Mouse (Mus musculus) olfactory bulb, adult 2 months (tissue): ENCODE results near the gene Spns1. TPM values are rescaled to one million over a fixed set of nuclear protein-coding genes. Genes with fewer than 3 reads are reported as not detected.

Experiments used
- H3K27ac ChIP-seq: fragments of 200-500 bp; 2 replicates; pipeline ENCODE4 v1.5.1; 2012; ENCODE audit warnings: low read depth, low read length; ENCODE audit not compliant: insufficient read depth
- H3K4me1 ChIP-seq: fragments of 200-500 bp; 2 replicates; pipeline ENCODE4 v1.6.1; 2012; ENCODE audit warnings: low read length; ENCODE audit not compliant: control insufficient read depth, insufficient read depth
- H3K4me3 ChIP-seq: fragments of 200-500 bp; 2 replicates; pipeline ENCODE4 v1.5.1; 2012; ENCODE audit warnings: mild to moderate bottlenecking, low read depth, low read length, moderate library complexity; ENCODE audit not compliant: insufficient read depth
- CTCF ChIP-seq: fragments of 200-500 bp; IDR thresholded peaks from 2 replicates; pipeline ENCODE4 v1.5.1; 2012; ENCODE audit warnings: low read depth, mild to moderate bottlenecking, low read length, moderate library complexity; ENCODE audit not compliant: insufficient read depth
- POLR2A ChIP-seq: fragments of 200-500 bp; IDR thresholded peaks from 2 replicates; pipeline ENCODE4 v1.6.1; 2012; ENCODE audit warnings: mild to moderate bottlenecking, low read depth, low read length, moderate library complexity; ENCODE audit not compliant: insufficient read depth
- WGBS: fragments of 180-500 bp; shearing (Covaris S2); methylation state at CpG from one replicate; pipeline ENCODE4 v1.1.7; 2018; 5-methylcytosine and 5-hydroxymethylcytosine counted together
- polyA plus RNA-seq: library from polyadenylated mRNA; stranded (reverse); fragments of >200 nt; gene quantifications from 2 replicates; pipeline ENCODE4 v1.2.4, GENCODE M21; 2012; ENCODE audit warnings: low replicate concordance; ENCODE audit not compliant: missing spikeins, insufficient read depth, insufficient read length

The Spns1 gene
- polyA plus RNA-seq, 1 experiment, result not detected

DNA sequence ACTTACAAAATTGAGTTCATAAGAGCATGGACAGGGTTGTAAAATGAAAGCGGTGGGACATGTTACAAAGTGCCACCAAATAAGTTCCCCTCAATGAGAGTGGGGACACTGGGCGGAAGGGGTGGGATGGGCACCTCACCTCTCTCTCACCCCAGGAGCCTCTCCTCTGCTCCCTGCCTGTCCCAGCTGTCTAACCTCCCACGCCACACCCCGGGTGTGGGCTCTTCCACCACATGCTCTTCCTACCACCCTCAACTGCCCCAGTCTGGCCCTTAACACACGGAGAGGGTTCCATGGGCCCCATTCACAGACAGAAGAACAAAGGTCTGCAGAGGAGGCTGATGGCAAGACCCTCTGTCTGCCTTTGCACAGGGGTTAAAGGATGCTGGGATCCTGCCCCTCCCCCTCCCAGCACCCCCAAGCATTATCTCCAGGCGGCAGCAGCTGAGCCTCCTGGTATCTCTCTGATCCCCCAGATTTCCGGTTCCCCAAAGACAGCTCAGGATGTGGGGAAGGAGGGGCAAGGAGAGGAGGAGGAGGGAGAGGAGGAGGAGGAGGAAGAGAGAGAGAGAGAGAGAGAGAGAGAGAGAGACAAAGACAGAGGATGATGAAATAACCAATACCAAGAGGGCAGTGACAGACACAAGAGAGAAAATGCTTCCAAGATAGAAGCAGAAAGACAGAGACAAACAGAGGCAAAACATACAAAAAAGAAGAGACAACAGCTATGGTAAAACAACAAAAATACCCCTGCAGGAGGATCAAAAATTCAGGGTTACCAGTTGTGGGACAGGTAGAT lies 20.3 kb downstream of the Spns1 start:
- H3K27ac ChIP-seq, result no peak overlapping the region
- H3K4me3 ChIP-seq, result no peak overlapping the region
- no peaks in the 10 kb centered on the region for H3K4me1 ChIP-seq
- TF ChIP-seq POLR2A (no peak), CTCF (no peak)
- WGBS, result 57% methylated on average over 7 of the region's 7 CpGs

DNA sequence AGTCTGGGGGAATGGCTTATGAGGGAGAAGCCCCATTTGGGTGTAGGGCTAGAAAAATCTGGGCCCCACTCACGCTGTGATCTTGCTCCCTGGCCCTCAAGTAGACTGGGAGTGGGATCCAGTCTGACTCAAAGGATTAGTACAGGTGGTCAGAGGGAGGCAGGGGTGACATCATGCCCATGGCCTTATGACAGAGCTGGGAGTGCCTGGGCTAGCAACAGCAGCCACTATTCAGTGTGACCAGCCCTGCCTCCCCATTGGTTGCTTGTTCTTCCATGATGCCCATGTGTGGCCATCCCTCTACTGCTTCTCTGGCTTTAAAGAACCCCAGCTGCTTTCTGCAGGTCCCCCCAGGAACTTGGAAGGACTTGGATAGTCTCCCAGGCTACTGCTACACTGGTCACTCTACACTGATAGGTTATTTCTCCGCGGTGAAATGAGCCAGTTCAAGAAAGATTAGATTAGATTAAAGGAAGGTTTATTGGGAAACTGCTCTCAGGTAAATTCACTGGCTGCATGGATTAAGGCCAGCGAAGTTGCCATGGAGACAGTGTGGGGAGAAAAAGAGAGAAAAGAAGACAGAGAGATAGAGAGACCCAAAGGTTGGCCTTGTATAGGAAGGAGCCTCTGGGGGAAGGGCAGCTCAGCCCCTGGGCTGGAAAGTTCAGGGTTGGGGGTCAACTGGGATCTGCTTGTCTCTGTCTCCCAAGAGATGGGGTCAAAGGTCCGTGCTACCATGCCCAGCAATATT lies 21.2 kb downstream of the Spns1 start:
- Histone ChIP-seq H3K27ac (no peak overlapping the region), H3K4me1 (no peaks in the 10 kb centered on the region), H3K4me3 (no peak overlapping the region)
- 65% methylated on average over 5 of the region's 5 CpGs for WGBS
- TF ChIP-seq CTCF (no peak), POLR2A (no peak)

DNA sequence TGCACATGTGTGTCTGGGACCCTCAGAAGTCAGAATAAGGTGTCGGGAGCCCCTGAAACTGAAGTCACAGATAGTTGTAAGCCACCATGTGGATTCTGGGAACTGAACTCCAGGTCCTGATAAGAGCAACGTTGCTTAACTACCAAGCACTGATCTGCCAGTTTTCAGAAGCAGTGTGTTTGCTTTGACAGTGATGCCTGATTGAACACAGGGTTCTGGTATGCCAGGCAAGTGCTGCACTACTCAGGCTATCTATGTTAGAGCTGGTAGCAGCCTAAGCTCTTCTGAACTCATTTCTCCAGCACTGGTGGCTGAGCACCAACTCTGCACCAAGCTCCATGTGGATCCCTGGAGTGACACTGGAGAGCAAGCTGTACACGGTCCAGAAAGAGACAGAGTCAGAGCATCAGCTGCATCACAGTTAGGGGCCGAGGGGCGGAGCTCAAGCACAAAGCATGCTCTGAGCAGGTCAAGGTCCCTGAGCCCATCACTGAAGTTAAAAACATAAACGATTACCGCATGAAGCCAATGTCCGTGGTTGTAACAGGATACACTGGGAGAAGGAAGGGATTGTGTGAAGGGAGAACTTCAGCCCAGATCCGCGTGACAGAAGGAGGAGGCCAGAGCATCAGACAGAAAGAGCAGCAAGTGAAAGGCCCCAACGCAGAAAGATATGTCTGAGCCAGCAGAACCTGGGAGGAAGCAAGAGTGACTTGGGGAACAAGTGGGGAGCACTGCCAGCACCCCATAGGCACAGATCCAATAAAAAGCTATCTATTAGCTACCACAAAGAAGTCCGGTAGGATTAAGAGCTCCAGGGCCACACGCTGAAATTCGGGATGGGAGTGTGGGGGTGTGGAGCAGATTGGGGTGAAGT lies 22.3 kb downstream of the Spns1 start:
- Histone ChIP-seq H3K4me3 (no peak overlapping the region), H3K4me1 (no peaks in the 10 kb centered on the region), H3K27ac (no peak overlapping the region)
- no peak for TF ChIP-seq POLR2A
- TF ChIP-seq CTCF, result no peak
- 52% methylated on average over 14 of the region's 14 CpGs for WGBS

DNA sequence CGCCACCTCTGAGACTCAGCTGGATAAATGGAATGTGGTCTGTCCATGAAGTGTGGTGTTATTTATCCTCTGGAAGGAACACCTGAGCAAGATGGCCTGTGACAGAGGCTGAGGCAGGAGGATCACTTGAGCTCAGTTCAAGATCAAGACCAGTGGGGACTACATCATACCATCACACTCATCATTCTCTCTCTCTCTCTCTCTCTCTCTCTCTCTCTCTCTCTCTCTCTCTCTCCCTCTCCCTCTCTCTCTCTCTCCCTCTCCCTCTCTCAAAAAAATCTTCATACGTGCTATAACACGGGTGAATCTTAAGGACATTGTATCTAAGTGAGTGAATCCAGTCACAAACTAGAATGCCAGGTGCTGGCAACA lies 23.3 kb downstream of the Spns1 start:
- Histone ChIP-seq H3K4me3 (no peak overlapping the region), H3K27ac (no peak overlapping the region), H3K4me1 (no peaks in the 10 kb centered on the region)
- 86% methylated on average over 3 of the region's 3 CpGs for WGBS
- no peak for TF ChIP-seq CTCF
- no peak for TF ChIP-seq POLR2A

DNA sequence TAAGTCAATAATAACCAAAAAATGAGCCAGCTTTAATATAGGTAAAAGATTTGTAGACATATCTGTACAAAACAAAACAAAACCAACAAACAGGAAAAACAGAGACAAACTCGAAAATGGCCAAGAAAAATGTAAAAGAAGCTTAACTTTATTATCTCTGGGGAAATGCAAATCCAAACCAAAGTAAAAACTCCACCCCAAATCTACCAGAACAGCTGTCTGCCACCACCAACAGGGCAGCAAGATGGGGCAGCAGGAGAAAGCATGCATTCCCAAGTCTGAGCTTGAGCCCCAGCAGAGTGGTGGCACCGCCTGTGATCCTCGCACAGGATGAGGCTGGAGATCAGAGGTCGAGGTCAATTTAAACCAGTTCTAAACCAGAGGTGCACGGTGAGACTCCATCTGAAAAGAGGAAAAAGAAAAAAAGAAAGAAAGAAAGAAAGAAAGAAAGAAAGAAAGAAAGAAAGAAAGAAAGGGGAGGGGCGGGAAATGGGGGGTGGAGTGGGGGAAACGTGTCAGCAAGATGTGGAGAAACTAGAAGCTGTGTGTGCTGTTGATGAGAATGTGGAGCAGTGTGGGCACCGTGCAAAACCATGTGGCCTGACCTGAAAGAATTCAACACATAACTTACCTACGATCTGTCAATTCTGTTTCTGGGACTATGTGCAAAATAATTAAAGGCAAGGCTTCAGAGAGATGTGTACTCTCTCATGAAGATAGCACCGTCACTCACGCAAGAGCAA lies 23.8 kb downstream of the Spns1 start:
- 63% methylated on average over 11 of the region's 11 CpGs for WGBS
- TF ChIP-seq POLR2A, result no peak
- no peak for TF ChIP-seq CTCF
- Histone ChIP-seq H3K4me1 (no peaks in the 10 kb centered on the region), H3K4me3 (no peak overlapping the region), H3K27ac (no peak overlapping the region)

DNA sequence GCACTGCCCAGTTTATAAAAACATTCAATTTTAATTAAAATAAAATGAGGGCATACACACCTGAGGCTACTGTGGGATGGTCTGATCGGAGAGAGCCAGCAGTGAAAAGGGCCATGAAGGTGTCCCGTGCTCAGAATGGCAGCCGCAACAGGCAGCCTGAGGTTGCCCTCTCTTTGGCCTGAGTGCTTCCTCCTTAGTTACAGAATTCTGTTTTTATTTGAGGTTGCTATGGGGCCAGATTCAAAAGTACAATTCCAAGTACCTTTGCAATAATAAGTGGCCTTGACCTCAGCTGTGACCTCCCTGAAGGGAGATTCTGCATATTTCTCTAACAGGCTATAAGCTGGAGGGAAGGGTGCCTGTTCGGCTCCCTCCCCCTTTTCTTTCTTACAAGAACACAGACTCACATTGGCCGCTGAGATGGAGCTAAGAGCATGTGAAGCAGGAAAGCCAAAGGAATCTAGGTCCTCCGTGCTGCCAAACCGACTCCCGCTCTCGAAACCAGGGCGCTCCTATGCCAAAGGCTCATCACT lies 25.8 kb downstream of the Spns1 start:
- Histone ChIP-seq H3K4me3 (no peak overlapping the region), H3K27ac (no peak overlapping the region)
- 42% methylated on average over 10 of the region's 10 CpGs for WGBS

DNA sequence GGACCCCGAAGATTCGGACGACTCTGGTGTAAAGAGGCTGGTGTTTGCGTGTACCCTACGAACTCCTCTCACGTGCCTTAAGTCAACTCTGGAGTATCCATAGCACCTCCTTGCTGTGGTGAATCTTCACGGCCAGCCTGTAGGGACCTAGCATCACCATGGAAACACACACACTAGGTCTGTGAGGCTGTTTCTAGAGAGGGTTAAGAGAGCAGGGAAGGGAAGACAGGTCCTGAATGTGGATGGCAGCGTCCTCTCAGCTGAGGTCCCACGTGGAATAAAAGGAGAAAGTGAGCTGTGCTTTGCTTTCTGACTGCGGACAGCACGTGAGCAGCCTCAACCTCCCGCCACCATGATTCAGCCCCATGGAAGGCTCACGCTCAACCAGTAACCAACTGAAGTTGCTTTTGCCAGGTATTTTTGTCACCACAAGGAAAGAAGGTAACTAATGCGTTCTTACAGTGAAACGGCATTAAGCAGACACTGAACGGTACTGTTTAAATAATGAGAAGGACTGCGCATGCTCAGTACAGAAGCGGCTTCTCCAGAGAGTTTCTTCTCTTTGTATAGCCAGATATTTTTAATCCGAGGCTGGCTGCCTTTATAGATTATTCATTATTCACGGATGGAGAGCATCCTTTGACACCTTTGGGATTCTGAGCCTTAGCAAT lies 26.4 kb downstream of the Spns1 start:
- TF ChIP-seq POLR2A (no peak), CTCF (no peak)
- no peaks in the 10 kb centered on the region for H3K4me1 ChIP-seq
- H3K27ac ChIP-seq, result no peak overlapping the region
- WGBS, result 64% methylated on average over 20 of the region's 20 CpGs
- H3K4me3 ChIP-seq, result peak overlapping the region; percentile 7

More for the DNA sequence above, 25.8 kb downstream of the Spns1 start:
- H3K4me1 ChIP-seq, result no peaks in the 10 kb centered on the region
- TF ChIP-seq POLR2A (no peak), CTCF (no peak)

DNA sequence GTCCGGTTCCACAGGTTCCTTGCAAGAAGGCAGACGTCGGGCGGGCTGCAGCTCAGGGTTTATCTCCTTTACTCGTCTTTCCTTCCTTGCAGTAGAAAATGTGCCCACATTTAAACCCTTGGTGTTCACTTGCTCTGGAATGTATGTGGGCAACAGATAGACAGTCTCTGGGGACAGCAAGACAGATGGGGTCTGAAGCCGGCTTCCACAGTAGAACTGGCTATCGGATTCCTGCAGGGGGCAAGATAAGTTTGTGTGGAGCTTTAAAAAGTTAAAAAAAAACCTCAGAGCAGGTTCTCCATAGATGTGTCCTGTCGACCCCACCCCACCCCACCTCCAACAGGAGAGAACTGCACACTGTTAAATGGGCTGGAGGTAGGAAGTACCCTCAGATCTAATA lies 29.0 kb downstream of the Spns1 start:
- TF ChIP-seq CTCF (no peak), POLR2A (no peak)
- H3K4me1 ChIP-seq, result no peaks in the 10 kb centered on the region
- no peak overlapping the region for H3K4me3 ChIP-seq
- no peak overlapping the region for H3K27ac ChIP-seq
- WGBS, result 81% methylated on average over 8 of the region's 8 CpGs
